Mouse (Mus musculus) heart, postnatal 4 days (tissue): ENCODE measurements around the gene Acat3. TPM values are rescaled to one million over a fixed set of nuclear protein-coding genes. Genes with fewer than 3 reads are reported as not detected.

Experiments used
- total RNA-seq, 2 experiments: library from RNA; stranded (reverse); gene quantifications; 2 replicates each; pipeline ENCODE4 v1.2.3; 2021

Acat3 gene
- total RNA-seq, 2 experiments from 2014 or later: not detected

Other genes starting within 250 kb of the Acat3 start
- 100 to 1,000 TPM; 318 TPM for gene Igf2r, start 170.9 kb downstream of the Acat3 start, total RNA-seq
- gene Mas1, start 72.5 kb downstream of the Acat3 start, total RNA-seq: under 1 TPM; 0.34 to 0.41 TPM
- gene Mrgprh, start 64.6 kb downstream of the Acat3 start, total RNA-seq: under 1 TPM; 0.36 to 0.95 TPM
- gene Pnldc1, start 30.4 kb downstream of the Acat3 start, total RNA-seq: 1 to 10 TPM; 1.5 to 1.8 TPM
- gene Tcp1, start 24.9 kb downstream of the Acat3 start, total RNA-seq: 100 to 1,000 TPM; 292 to 296 TPM
- gene Mrpl18, start 24.3 kb downstream of the Acat3 start, total RNA-seq: 100 to 1,000 TPM; 162 to 168 TPM
- gene Acat2, start 20.1 kb upstream of the Acat3 start, total RNA-seq: 10 to 100 TPM; 20.3 to 21.1 TPM
- gene Wtap, start 53.6 kb upstream of the Acat3 start, total RNA-seq: 10 to 100 TPM; 54.9 to 56.8 TPM
- gene Sod2, start 66.2 kb upstream of the Acat3 start, total RNA-seq: 100 to 1,000 TPM; 589 to 631 TPM
- gene Gpr31b, start 111.7 kb upstream of the Acat3 start, total RNA-seq: under 1 TPM in 1 of 2 experiments, not detected in 1; 0.23 TPM
- 1 to 10 TPM in 1 of 2 experiments, under 1 TPM in 1; 0.34 to 1.2 TPM for gene Tcp10b, start 120.5 kb upstream of the Acat3 start, total RNA-seq
- not detected for gene Unc93a, start 191.2 kb upstream of the Acat3 start, total RNA-seq